Mouse (Mus musculus) limb, embryonic 14.5 days (tissue): Measurements from ENCODE around the gene Rab37. TPM values are rescaled to one million over a fixed set of nuclear protein-coding genes. Genes with fewer than 3 reads are reported as not detected.

Source experiments
- ATAC-seq: fragments of 200-750 bp; cut with Nextera tagmentation; 2 replicates; pipeline ENCODE4 v1.8.0; 2017; ENCODE audit warnings: low read depth, moderate number of reproducible peaks, moderate TSS enrichment; ENCODE audit not compliant: low FRiP score
- DNase-seq: peaks from one replicate; pipeline ENCODE4 v3.0.0-alpha.2; 2015; ENCODE audit warnings: low spot score
- H3K27ac ChIP-seq: fragments of 300-500 bp; sonication (generic); replicated peaks from 2 replicates; pipeline ENCODE4 v1.5.1; 2014; ENCODE audit warnings: low read depth, mild to moderate bottlenecking, low read length, moderate library complexity, mixed read lengths
- H3K27me3 ChIP-seq: fragments of 300-500 bp; sonication (generic); 2 replicates; pipeline ENCODE4 v1.6.1; 2014; ENCODE audit warnings: low read length, mixed read lengths; ENCODE audit not compliant: control insufficient read depth, insufficient read depth
- H3K36me3 ChIP-seq: fragments of 300-500 bp; sonication (generic); 2 replicates; pipeline ENCODE4 v1.6.1; 2014; ENCODE audit warnings: mild to moderate bottlenecking, low read length, moderate library complexity, mixed read lengths; ENCODE audit not compliant: control insufficient read depth, insufficient read depth
- H3K4me1 ChIP-seq: fragments of 300-500 bp; sonication (generic); 2 replicates; pipeline ENCODE4 v1.6.1; 2014; ENCODE audit warnings: antibody characterized with exemption, low read length, mixed read lengths; ENCODE audit not compliant: control insufficient read depth, insufficient read depth
- H3K4me2 ChIP-seq: fragments of 300-500 bp; sonication (generic); replicated peaks from 2 replicates; pipeline ENCODE4 v1.6.1; 2014; ENCODE audit warnings: low read depth, mild to moderate bottlenecking, low read length, moderate library complexity; ENCODE audit not compliant: severe bottlenecking
- H3K4me3 ChIP-seq: fragments of 300-500 bp; sonication (generic); replicated peaks from 2 replicates; pipeline ENCODE4 v1.5.1; 2014; ENCODE audit warnings: low read length
- H3K9ac ChIP-seq: fragments of 300-500 bp; sonication (generic); 2 replicates; pipeline ENCODE4 v1.6.1; 2014; ENCODE audit warnings: mild to moderate bottlenecking, low read depth, low read length, moderate library complexity; ENCODE audit not compliant: severe bottlenecking
- H3K9me3 ChIP-seq: fragments of 300-500 bp; sonication (generic); 2 replicates; pipeline ENCODE4 v1.6.1; 2016; ENCODE audit warnings: low read length; ENCODE audit not compliant: control insufficient read depth
- POLR2A ChIP-seq: fragments of 200-500 bp; IDR thresholded peaks from 2 replicates; pipeline ENCODE4 v1.8.0; 2012; ENCODE audit warnings: inconsistent platforms, mild to moderate bottlenecking, moderate library complexity, borderline replicate concordance; ENCODE audit not compliant: insufficient read depth, insufficient read length; ENCODE audit errors: extremely low read depth
- WGBS: fragments of 180-500 bp; shearing (Covaris S2); extraction: QIAGEN DNeasy Blood & Tissue Kit; methylation state at CpG from one replicate; pipeline ENCODE4 v1.1.7; 2014; 5-methylcytosine and 5-hydroxymethylcytosine counted together
- polyA plus RNA-seq, 2 experiments: library from polyadenylated mRNA; depleted of rRNA in 1 of 2; stranded (reverse) in 1 of 2; unstranded in 1 of 2; fragments of >200 nt; fragmentation: Nextera tagmentation in 1 of 2; extraction: Ambion mirVana in 1 of 2; gene quantifications; 2 replicates each; pipeline versions ENCODE4 v1.2.1 to v1.2.3; 2012 to 2014

Gene Rab37
- polyA plus RNA-seq, 2 experiments, result 1.5 TPM

DNA sequence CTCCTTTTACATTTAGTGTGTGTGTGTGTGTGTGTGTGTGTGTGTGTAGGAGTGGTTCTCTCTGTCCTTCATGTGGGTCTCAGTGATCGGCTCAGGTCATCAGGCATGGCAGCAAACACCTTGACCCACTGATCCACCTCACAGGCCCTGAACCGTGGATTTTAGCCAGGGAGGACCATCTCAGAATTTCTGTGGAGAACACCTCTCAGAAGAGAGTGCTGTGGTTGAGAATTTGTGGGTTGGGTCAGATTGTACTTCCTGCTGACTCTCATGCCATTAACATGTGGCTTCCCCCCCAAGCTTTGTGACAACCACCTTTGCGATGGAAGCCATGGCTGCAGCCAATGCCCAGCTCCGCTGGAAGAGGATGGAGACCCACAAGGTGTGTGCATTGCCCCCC, 109.3 kb downstream of the Rab37 start:
- Histone ChIP-seq H3K9ac (no peak overlapping the region), H3K4me3 (no peak overlapping the region), H3K4me1 (no peaks in the 10 kb centered on the region), H3K36me3 (peaks cover 25% of the 10 kb centered on the region), H3K27ac (no peak overlapping the region), H3K27me3 (no peaks in the 10 kb centered on the region), H3K9me3 (no peaks in the 10 kb centered on the region), H3K4me2 (no peak overlapping the region)
- no peak for ATAC-seq
- WGBS, result 90% methylated on average over 4 of the region's 4 CpGs
- TF ChIP-seq POLR2A, result no peak
- no peak for DNase-seq

DNA sequence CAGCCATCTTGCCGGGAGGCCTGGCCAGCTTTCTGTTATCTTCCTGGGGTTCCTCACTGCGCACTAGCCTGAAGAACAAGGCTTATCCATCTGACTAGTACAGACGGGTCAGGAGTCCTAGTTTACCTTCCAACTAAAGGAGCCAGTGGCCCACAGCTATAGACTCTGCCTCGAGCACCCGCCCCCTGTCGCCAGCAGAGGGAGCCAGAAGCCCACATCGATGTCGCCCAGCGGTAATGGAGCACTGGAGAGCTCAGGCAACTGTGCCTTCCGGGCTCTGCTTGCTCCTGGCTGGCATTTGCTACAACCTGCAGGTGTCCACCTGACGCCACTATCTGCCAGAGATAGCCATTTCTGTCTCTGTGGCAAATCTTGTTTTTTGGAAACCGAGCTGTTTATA, 111.1 kb downstream of the Rab37 start:
- DNase-seq (peak; percentile 73), ATAC-seq (peak; percentile 83)
- H3K9me3 ChIP-seq, result no peaks in the 10 kb centered on the region
- no peak for TF ChIP-seq POLR2A
- H3K27ac ChIP-seq, result no peak overlapping the region
- H3K4me2 ChIP-seq, result no peak overlapping the region
- no peaks in the 10 kb centered on the region for H3K27me3 ChIP-seq
- H3K4me1 ChIP-seq, result no peaks in the 10 kb centered on the region
- H3K9ac ChIP-seq, result no peak overlapping the region
- 16% methylated on average over 12 of the region's 12 CpGs for WGBS
- peaks cover 39% of the 10 kb centered on the region for H3K36me3 ChIP-seq
- H3K4me3 ChIP-seq, result no peak overlapping the region

DNA sequence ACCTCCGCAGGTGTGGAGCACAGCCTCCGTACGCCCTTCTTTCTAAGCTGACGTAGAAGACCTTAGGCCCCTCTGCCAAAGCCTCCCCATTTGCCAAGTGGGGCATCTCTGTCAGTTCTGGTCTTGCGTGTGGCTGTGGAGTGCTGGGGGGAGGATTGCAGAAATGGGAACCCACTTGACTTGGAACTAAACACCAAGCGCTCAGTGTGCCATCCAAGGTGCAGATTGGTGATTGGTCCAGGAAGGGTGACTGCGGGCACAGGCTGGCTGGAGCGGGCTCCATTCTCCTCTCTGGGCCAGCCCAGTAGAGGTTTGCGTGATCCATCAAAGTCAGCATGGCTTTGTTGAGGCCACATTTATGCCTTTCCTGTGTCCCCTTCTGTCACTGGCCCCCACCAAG, 111.5 kb downstream of the Rab37 start:
- Histone ChIP-seq H3K4me1 (no peaks in the 10 kb centered on the region), H3K9me3 (no peaks in the 10 kb centered on the region), H3K4me3 (no peak overlapping the region), H3K9ac (no peak overlapping the region), H3K36me3 (peaks cover 38% of the 10 kb centered on the region), H3K27me3 (no peaks in the 10 kb centered on the region), H3K4me2 (no peak overlapping the region), H3K27ac (no peak overlapping the region)
- no peak for TF ChIP-seq POLR2A
- DNase-seq (no peak), ATAC-seq (0 out of 2 replicates have a peak, but pooled peaks have one; percentile 12)
- 89% methylated on average over 9 of the region's 9 CpGs for WGBS

DNA sequence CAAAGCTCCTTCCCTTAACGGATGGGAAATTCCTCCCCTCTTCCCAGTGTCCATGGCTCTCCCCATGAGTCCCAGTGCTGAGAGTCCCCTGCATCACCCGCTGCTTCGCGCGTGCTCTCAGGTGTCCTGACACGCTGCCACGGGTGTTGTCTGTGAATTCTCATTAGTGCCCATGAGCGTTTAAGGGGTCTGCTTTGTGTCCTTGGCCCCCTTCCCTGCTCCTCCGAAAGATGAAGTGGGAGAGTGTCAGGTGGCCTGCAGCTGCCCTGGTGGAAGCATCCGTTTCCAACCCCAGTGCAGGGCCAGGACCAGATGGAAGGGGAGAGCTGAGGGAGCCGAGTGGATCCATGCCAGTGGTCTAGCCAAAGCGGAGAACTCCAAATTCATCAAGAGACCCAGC, 116.9 kb downstream of the Rab37 start:
- 69% methylated on average over 12 of the region's 12 CpGs for WGBS
- H3K36me3 ChIP-seq, result peaks cover 33% of the 10 kb centered on the region
- ATAC-seq, result no peak
- H3K27ac ChIP-seq, result no peak overlapping the region
- no peak overlapping the region for H3K4me3 ChIP-seq
- DNase-seq, result no peak
- no peaks in the 10 kb centered on the region for H3K27me3 ChIP-seq
- H3K9ac ChIP-seq, result no peak overlapping the region
- no peaks in the 10 kb centered on the region for H3K4me1 ChIP-seq
- TF ChIP-seq POLR2A, result no peak
- H3K4me2 ChIP-seq, result no peak overlapping the region
- H3K9me3 ChIP-seq, result no peaks in the 10 kb centered on the region

DNA sequence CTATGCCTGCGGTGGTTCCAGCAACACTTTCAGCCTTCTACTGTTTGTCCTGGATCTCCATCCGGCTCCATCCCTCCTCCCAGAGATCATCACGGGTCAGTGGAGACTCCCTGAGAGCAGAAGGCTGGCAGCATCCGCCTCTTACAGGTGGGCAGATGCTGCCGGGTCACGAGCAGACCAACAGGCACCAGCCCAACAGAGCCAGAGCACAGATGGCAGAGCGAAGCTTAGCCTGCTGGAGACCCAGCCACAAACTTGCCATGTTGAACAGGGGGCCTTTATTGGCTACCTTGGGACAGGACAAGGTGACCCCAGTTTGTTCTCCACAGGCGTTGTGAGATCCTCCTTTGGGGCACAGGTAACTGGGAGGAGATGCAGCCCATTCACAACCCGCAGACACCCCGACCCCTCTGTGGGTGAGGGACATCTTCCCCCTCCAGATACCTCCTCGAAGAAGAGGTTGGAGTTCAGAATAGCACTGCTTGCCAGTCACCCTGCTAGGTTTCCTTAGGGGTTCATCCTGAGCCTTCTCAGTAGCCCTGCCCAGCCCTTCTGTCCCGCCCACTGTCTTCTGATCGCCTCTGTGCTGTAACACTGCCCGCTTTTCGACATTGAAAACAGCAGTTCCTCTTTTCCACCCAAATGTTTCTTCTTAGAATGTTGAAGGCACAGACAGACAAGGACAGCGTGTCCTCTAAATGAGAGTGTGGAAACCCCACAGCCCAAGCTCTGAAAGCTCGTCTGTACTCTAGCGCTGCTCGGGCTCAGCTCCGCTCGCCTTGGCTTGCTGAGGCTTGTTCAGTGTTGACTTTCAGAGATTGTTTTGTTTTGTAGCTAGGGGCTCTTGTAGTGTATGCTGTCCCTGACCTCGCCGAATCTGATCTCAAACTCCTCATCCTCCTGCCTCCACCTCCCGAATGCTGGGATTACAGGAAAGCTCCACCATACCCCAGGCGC, 117.8 kb downstream of the Rab37 start:
- no peak overlapping the region for H3K4me3 ChIP-seq
- H3K9ac ChIP-seq, result no peak overlapping the region
- H3K9me3 ChIP-seq, result no peaks in the 10 kb centered on the region
- ATAC-seq, result no peak
- no peaks in the 10 kb centered on the region for H3K4me1 ChIP-seq
- H3K27ac ChIP-seq, result no peak overlapping the region
- DNase-seq, result no peak
- WGBS, result 75% methylated on average over 25 of the region's 25 CpGs
- H3K4me2 ChIP-seq, result no peak overlapping the region
- TF ChIP-seq POLR2A, result no peak
- H3K27me3 ChIP-seq, result no peaks in the 10 kb centered on the region
- H3K36me3 ChIP-seq, result peaks cover 33% of the 10 kb centered on the region
